Mouse (Mus musculus) myocyte (in vitro differentiated cells): ENCODE measurements around the gene Cep85l.

Source experiments
- MAX ChIP-seq: IDR thresholded peaks from one replicate; pipeline ENCODE4 v1.6.1; 2011; ENCODE audit warnings: low read depth, mild to moderate bottlenecking, control low read depth
- POLR2A ChIP-seq: IDR thresholded peaks from one replicate; pipeline ENCODE4 v1.6.1; 2011; ENCODE audit warnings: low read depth, mild to moderate bottlenecking, control low read depth, moderate library complexity; ENCODE audit not compliant: insufficient read length
- POLR2AphosphoS2 ChIP-seq: IDR thresholded peaks from one replicate; pipeline ENCODE4 v1.6.1; 2011; ENCODE audit warnings: low read depth, control low read depth; ENCODE audit not compliant: insufficient read length
- TCF12 ChIP-seq: IDR thresholded peaks from one replicate; pipeline ENCODE4 v1.6.1; 2011; ENCODE audit warnings: mild to moderate bottlenecking, control low read depth; ENCODE audit not compliant: poor library complexity, insufficient read depth, severe bottlenecking
- USF1 ChIP-seq: IDR thresholded peaks from one replicate; pipeline ENCODE4 v1.6.1; 2011; ENCODE audit warnings: low read depth, mild to moderate bottlenecking, control low read depth, moderate library complexity

GRCm38 (mm10) chr10:53428695-53429447 is 49.1 kb upstream of the Cep85l start:
- TF ChIP-seq POLR2A: no peak
- TF ChIP-seq TCF12: no peak
- no peak for TF ChIP-seq USF1
- no peak for TF ChIP-seq POLR2AphosphoS2
- TF ChIP-seq MAX: no peak
